Mouse (Mus musculus) small intestine, adult 2 months (tissue): Measurements from ENCODE around the gene Ovol3.

Source experiments
- CTCF ChIP-seq: fragments of 200-500 bp; IDR thresholded peaks from 2 replicates; pipeline ENCODE4 v1.5.1; 2012; ENCODE audit warnings: low read depth, mild to moderate bottlenecking, control low read depth, inconsistent platforms, low read length, moderate library complexity, mixed read lengths; ENCODE audit not compliant: insufficient replicate concordance, insufficient read length; ENCODE audit errors: extremely low read depth
- POLR2A ChIP-seq: fragments of 200-500 bp; IDR thresholded peaks from 2 replicates; pipeline ENCODE4 v1.6.1; 2012; ENCODE audit warnings: low read depth, mild to moderate bottlenecking, control low read depth, inconsistent platforms, low read length, moderate library complexity

GRCm38 (mm10) chr7:30194884-30195283, 40.6 kb downstream of the Ovol3 start:
- TF ChIP-seq POLR2A, result peak; percentile 78
- TF ChIP-seq CTCF, result no peak
